Mouse (Mus musculus): ENCODE measurements around the gene Efcab6.

DNA sequence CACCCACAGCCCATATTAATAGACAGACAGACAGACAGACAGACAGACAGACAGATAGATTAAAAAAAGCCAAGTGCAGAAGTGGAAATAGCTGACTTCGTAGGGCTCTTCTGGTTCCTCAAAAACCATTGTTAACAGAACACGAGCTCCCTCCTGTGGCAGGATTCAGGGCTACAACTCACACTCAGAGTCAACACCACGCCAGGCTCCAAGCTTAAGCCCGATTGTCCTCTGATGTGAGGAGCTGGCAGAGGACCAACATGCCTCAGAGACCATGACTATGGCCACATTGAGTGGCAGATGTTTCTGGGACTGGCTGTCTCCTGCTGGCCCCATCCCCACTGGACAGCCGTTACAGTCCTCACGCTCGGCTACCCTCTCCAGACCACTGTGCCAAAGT, 7.0 kb upstream of the Efcab6 start:
- TF ChIP-seq CTCF (IDR thresholded peaks at IDR 0.05 in 2 of 3, conservative IDR thresholded peaks at IDR 0.05 in 1 of 3; ENCODE audit: control insufficient read depth in 1 of 3, insufficient read depth in 1 of 3, low read depth in 2 of 3, low read length in 3 of 3, poor library complexity in 1 of 3, severe bottlenecking in 1 of 3), result peak; percentile 13 to 30 (median 26); a peak in 4 of 6 replicates
- TF ChIP-seq HCFC1 (IDR thresholded peaks at IDR 0.05; ENCODE audit: low read depth, low read length), result no peak
- no peak for TF ChIP-seq MYB (IDR thresholded peaks at IDR 0.05; ENCODE audit: low read depth, low read length)
- no peak for TF ChIP-seq POLR2A (IDR thresholded peaks at IDR 0.05; ENCODE audit: control insufficient read depth in 1 of 2, insufficient read depth in 1 of 2, low read depth in 1 of 2, low read length in 2 of 2, poor library complexity in 1 of 2)
- TF ChIP-seq USF2 (IDR thresholded peaks at IDR 0.05; ENCODE audit: borderline replicate concordance in 1 of 2, insufficient read depth in 1 of 2, low read depth in 1 of 2, low read length in 2 of 2), result no peak
- no peak for TF ChIP-seq MEF2A (IDR thresholded peaks at IDR 0.05; ENCODE audit: extremely low read depth, insufficient replicate concordance, low read depth, low read length, poor library complexity, severe bottlenecking)
- TF ChIP-seq SIN3A (IDR thresholded peaks at IDR 0.05; ENCODE audit: low read length), result no peak
- no peak for TF ChIP-seq GATA1 (IDR thresholded peaks at IDR 0.05; ENCODE audit: low read depth, low read length)
- TF ChIP-seq RCOR1 (IDR thresholded peaks at IDR 0.05; ENCODE audit: low read depth, low read length), result no peak
- no peak for TF ChIP-seq USF1 (IDR thresholded peaks at IDR 0.05; ENCODE audit: low read depth, low read length)
- TF ChIP-seq MYC (IDR thresholded peaks at IDR 0.05; ENCODE audit: low read depth, low read length), result no peak
